Mouse (Mus musculus) intestine, embryonic 16.5 days (tissue): ENCODE measurements around the gene A630095N17Rik. TPM values are rescaled to one million over a fixed set of nuclear protein-coding genes. Genes with fewer than 3 reads are reported as not detected.

Experiments used
- ATAC-seq: fragments of 200-750 bp; cut with Nextera tagmentation; 2 replicates; pipeline ENCODE4 v1.8.0; 2017; ENCODE audit warnings: moderate TSS enrichment, moderate library complexity
- H3K27ac ChIP-seq: fragments of 300-500 bp; sonication (generic); 2 replicates; pipeline ENCODE4 v1.5.1; 2014; ENCODE audit warnings: mild to moderate bottlenecking, low read length
- H3K27me3 ChIP-seq: fragments of 300-500 bp; sonication (generic); replicated peaks from 2 replicates; pipeline ENCODE4 v1.6.1; 2014; ENCODE audit warnings: low read length, control low read depth, mixed read lengths; ENCODE audit not compliant: control insufficient read depth, insufficient read depth
- H3K36me3 ChIP-seq: fragments of 300-500 bp; sonication (generic); 2 replicates; pipeline ENCODE4 v1.6.1; 2014; ENCODE audit warnings: low read length, control low read depth; ENCODE audit not compliant: control insufficient read depth, insufficient read depth
- H3K4me1 ChIP-seq: fragments of 300-500 bp; sonication (generic); 2 replicates; pipeline ENCODE4 v1.6.1; 2014; ENCODE audit warnings: low read length, control low read depth, mixed read lengths; ENCODE audit not compliant: control insufficient read depth, insufficient read depth
- H3K4me2 ChIP-seq: fragments of 300-500 bp; sonication (generic); 2 replicates; pipeline ENCODE4 v1.6.1; 2014; ENCODE audit warnings: low read depth, low read length, control low read depth
- H3K4me3 ChIP-seq: fragments of 300-500 bp; sonication (generic); 2 replicates; pipeline ENCODE4 v1.5.1; 2014; ENCODE audit warnings: mild to moderate bottlenecking, low read length
- H3K9ac ChIP-seq: fragments of 300-500 bp; sonication (generic); 2 replicates; pipeline ENCODE4 v1.6.1; 2014; ENCODE audit warnings: low read depth, low read length
- H3K9me3 ChIP-seq: fragments of 300-500 bp; sonication (generic); 2 replicates; pipeline ENCODE4 v1.6.1; 2016; ENCODE audit warnings: low read length, control low read depth; ENCODE audit not compliant: control insufficient read depth
- WGBS: fragments of 180-500 bp; shearing (Covaris S2); extraction: QIAGEN DNeasy Blood & Tissue Kit; methylation state at CpG from one replicate; pipeline ENCODE4 v1.1.7; 2014; 5-methylcytosine and 5-hydroxymethylcytosine counted together
- polyA plus RNA-seq: library from polyadenylated mRNA; unstranded; fragments of >200 nt; fragmentation: Nextera tagmentation; extraction: Ambion mirVana; gene quantifications from 2 replicates; pipeline ENCODE4 v1.2.1, GENCODE M21; 2015

The A630095N17Rik gene
- polyA plus RNA-seq = not detected in 2 replicates

DNA sequence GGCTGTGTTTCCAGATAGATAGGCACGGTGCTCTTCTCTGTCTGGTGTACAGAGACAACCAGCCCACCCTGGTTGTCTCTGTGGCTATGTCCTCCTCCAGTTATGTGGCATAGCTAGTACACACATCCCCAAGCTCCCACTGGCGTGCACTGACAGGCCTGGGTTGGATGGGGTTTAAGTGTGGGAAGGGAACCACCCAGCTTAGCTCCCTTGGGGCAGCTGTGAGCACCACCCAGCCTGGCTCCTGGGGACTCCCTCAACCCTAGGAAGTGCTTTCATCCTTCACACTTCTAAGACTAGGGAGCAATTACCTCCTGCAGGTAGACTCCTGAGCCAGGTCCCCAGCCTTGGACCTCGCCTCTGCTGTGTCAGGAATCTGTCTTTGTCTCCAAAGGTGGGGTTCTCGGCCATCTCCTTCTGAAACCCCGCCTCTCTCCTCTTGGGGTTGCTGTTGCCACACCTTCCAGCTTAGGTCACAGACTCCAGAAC, at the start of gene A630095N17Rik:
A630095N17Rik (minus strand) TSS at position 439 of the 489 bp plus-strand sequence.
- Histone ChIP-seq H3K4me1 (peaks cover 5% of the 10 kb centered on the region; the same call in 1 of the 2 replicates), H3K36me3 (no peaks in the 10 kb centered on the region), H3K27me3 (no peaks in the 10 kb centered on the region; the same call in 1 of the 2 replicates), H3K4me3 (no peak within 1 kb of the TSS), H3K4me2 (no peak within 1 kb of the TSS), H3K9ac (no peak within 1 kb of the TSS), H3K27ac (no peak within 1 kb of the TSS), H3K9me3 (no peaks in the 10 kb centered on the region)
- WGBS = 70% methylated on average over 5 of the region's 5 CpGs
- no peak for ATAC-seq

DNA sequence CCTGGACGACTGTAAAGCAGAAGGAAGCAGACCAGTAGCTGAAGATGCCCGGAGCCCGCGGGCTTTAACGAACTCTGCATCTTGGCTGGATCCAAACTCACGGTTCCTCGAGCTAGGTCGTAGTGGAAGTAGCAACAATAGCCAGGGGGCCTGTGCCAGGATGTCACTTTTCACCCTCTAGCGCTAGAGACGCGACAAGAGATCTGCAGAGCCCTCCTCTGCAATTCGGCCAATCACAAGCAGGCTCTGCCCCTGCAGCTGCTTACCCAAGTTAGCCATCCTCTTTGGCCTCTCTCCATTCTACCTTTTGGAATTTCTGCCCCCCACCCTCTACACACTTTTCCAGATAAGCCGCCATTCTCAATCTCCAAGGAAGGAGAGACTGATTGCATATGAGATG, 46.3 kb upstream of the A630095N17Rik start, which contains the start of gene Resp18:
Resp18 (minus strand) TSS at position 188 of the 400 bp plus-strand sequence.
- no peak for ATAC-seq
- H3K4me2 ChIP-seq = no peak within 1 kb of the TSS
- peaks cover 9% of the 10 kb centered on the region for H3K27me3 ChIP-seq
- H3K9ac ChIP-seq = no peak within 1 kb of the TSS
- H3K36me3 ChIP-seq = no peaks in the 10 kb centered on the region
- H3K9me3 ChIP-seq = no peaks in the 10 kb centered on the region
- 0 out of 2 replicates have a peak within 1 kb of the TSS, but pooled peaks have one; percentile 5 for H3K4me3 ChIP-seq
- 5% methylated on average over 13 of the region's 13 CpGs for WGBS
- no peak within 1 kb of the TSS for H3K27ac ChIP-seq
- no peaks in the 10 kb centered on the region for H3K4me1 ChIP-seq

DNA sequence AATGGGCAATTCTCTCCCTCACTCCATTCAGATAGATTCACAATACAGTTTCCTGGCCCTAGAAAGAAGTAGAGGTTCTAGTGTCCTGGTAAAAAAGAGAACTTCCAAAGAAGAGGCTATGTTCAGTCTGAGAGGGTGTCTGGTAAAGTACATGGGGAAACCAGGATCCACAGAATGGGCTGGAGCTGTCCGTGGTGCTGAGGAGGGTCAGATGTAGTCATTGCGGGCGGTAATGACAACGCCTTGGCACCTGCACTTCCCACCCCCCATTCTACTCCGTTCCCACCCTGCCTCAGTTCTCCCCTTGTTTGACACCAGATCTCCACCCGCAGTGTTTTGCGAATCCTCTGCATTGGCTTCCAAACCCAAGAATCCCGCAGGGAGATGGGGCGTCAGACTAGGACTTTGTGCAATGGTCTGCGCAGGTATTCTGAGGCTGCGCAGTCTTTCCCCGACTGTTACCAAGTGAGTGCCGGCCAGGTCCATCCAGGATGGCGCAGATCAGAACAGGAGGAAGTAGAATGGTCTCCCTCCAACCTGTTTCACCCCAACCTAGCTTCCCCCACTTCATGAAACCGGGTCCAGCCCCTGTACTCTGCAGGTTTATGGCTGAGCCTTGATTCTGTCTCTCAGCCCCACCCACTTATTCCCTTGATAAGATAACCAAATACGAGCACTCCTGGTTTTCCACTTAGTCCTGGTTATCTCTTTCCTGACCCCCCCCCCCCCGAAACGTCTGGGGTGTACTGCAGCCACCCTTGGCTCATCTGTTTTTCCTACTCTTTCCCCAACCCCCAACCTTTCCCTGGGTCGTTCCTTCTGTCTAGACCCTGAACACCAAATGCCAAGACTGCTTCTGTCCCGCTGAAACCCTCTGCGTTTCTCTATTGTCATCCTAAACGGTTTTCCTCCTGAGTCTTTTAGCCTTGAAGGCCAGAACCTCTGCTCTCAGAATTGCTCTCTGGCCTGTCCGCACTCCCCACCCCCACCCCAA, 45.6 kb upstream of the A630095N17Rik start:
- no peak for ATAC-seq
- Histone ChIP-seq H3K4me3 (0 out of 2 replicates have a peak overlapping the region, but pooled peaks have one; percentile 5), H3K27ac (no peak overlapping the region), H3K27me3 (peaks cover 9% of the 10 kb centered on the region), H3K4me1 (no peaks in the 10 kb centered on the region), H3K9me3 (no peaks in the 10 kb centered on the region), H3K4me2 (no peak overlapping the region), H3K36me3 (no peaks in the 10 kb centered on the region), H3K9ac (no peak overlapping the region)
- 5% methylated on average over 23 of the region's 23 CpGs for WGBS

DNA sequence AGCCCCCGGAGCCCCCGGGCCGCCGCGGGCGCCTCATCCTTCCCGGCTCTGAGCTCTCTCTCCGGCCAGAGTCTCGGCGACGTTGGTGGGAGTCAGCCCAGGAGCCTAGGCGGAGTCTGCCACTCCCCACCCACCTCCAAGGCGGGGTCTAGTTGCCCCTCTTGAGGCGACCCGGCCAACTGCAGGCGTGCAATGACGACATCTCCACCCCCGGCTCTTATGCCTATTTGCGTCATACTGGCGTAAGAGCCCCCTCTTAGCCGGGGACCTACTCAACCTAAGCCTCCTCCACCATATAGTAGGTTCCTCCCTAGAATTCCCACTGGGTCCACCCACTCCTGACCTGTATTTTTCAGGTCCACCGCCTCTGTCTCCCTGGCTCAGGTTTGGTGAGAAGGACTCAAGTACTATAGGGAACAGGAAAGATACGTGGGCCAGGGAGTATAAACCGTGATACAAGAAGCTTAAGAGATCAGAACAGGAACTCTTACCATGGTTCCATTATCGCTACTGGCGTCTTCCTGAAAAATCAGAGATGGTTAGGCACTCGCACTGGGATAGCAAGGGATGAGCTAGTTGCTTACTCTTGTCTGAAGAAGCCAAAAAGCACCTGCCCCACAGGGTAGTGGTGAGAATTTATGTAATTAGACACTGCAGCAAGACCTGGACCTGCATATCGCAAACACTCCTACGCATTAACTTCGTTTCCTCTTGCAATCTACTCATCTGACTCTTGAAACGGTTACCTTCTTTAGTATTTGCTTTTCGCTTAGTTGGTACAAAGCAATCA, 32.4 kb upstream of the A630095N17Rik start, which contains the start of gene Ptprn:
Ptprn (minus strand) TSS at position 412 of the 790 bp plus-strand sequence.
- Histone ChIP-seq H3K4me3 (0 out of 2 replicates have a peak within 1 kb of the TSS, but pooled peaks have one; percentile 11), H3K4me1 (no peaks in the 10 kb centered on the region), H3K36me3 (no peaks in the 10 kb centered on the region), H3K9ac (no peak within 1 kb of the TSS), H3K27ac (no peak within 1 kb of the TSS), H3K27me3 (peaks cover 26% of the 10 kb centered on the region), H3K4me2 (no peak within 1 kb of the TSS), H3K9me3 (no peaks in the 10 kb centered on the region)
- 11% methylated on average over 32 of the region's 32 CpGs for WGBS
- no peak for ATAC-seq

DNA sequence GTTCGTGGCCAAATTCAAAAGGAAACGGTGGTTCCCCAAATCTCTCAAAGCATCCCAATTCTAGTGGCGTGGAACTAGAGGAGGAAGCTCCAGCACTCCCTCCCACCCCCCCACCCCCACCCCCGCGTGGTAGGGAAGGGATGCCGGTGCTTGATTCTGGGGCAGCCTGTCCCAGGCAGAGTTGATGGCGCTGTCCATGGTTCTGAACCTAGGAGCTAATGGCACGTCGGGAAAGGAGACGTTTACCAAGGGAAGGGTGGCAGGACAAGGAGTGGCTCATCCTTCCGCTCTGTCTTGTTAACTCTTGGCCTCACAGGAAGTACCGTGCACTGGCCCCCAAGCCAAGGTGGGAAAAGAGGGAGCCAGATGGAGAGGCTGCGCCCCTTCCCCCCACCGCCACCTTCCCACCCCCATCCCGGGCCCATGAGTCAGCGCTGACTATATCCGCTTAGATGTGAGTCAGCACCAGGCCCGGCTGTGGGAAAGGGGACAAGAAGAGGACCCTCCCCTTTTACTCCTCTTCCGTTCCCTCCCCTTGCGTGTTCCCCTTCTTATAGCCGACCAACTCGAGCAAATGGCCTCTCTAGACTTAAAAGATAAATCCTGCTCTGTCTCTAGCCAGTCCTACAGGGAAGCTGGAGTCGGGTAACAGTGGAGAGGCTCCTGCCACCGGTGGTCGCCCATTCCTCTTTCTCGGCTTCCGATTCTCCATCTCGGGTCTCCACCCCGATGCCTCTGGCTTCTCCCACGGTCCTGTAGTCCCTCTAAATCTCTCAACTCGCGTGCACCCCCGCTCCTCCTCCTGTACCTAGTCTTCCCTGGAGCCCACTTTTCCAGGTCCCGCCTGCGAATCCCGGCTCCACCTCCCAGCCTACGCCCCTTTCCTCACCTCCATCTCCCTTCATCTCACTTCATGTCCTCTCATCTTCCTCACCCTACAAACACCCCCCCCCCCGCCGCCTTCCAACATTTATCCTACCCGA, 31.4 kb upstream of the A630095N17Rik start:
- H3K9me3 ChIP-seq = no peaks in the 10 kb centered on the region
- H3K4me2 ChIP-seq = no peak overlapping the region
- no peaks in the 10 kb centered on the region for H3K36me3 ChIP-seq
- ATAC-seq = peak; percentile 50; the same call in 1 of the 2 replicates
- no peak overlapping the region for H3K27ac ChIP-seq
- 2% methylated on average over 40 of the region's 40 CpGs for WGBS
- peaks cover 26% of the 10 kb centered on the region for H3K27me3 ChIP-seq
- H3K4me3 ChIP-seq = 0 out of 2 replicates have a peak overlapping the region, but pooled peaks have one; percentile 11
- H3K9ac ChIP-seq = no peak overlapping the region
- H3K4me1 ChIP-seq = no peaks in the 10 kb centered on the region

DNA sequence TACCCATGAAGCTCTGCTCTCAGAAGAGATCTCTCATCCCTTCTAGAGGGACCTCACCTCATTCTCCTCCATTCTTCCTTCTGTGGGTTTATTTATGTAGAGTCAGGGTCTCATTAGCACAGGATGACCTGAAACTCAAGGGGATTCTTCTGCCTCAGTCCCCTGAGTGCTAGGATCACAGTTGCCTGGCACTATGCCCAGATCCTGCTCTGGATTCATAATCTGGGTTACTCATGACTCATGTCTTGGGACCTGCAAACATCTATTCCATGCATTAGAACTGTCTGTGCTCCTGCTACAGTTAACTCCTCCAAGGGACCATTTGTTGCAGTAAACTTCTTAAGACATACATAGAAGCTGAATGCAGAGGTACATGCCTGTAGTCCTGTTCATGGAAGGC, 29.4 kb upstream of the A630095N17Rik start:
- no peaks in the 10 kb centered on the region for H3K36me3 ChIP-seq
- H3K27me3 ChIP-seq = peaks cover 26% of the 10 kb centered on the region
- H3K9me3 ChIP-seq = no peaks in the 10 kb centered on the region
- ATAC-seq = no peak
- H3K4me2 ChIP-seq = no peak overlapping the region
- no peak overlapping the region for H3K9ac ChIP-seq
- H3K4me1 ChIP-seq = no peaks in the 10 kb centered on the region
- no peak overlapping the region for H3K4me3 ChIP-seq
- H3K27ac ChIP-seq = no peak overlapping the region

DNA sequence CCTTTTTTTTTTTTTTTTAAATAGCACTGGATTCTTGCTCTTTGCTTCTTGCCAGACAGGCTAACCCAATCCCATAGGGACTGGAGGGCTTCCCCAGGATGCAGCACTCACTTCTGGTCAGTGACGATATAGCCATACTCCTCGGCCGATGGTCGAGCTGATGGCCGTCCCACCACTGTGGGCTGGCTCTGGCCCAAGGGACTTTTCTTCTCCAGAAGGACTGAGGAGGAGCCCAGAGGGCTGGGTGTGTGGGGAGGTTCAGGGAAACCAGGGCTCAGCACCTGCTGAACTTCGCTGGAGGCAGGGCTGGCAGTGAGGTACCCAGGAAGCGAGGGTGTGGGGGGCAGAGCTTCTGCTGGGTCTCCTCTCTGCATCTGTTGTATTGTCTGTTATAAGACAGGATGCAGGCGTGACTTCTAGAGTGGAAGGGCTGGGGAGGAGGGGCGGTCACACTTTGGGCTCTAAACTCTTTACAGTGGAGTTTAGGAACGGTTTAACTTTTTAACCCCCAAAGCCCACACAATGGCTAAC, 23.7 kb upstream of the A630095N17Rik start:
- H3K4me2 ChIP-seq = no peak overlapping the region
- peaks cover 4% of the 10 kb centered on the region; the same call in 1 of the 2 replicates for H3K4me1 ChIP-seq
- H3K4me3 ChIP-seq = no peak overlapping the region
- H3K9me3 ChIP-seq = no peaks in the 10 kb centered on the region
- H3K9ac ChIP-seq = 0 out of 2 replicates have a peak overlapping the region, but pooled peaks have one; percentile 27
- WGBS = 57% methylated on average over 10 of the region's 10 CpGs
- no peak overlapping the region for H3K27ac ChIP-seq
- H3K27me3 ChIP-seq = no peaks in the 10 kb centered on the region
- ATAC-seq = no peak
- H3K36me3 ChIP-seq = no peaks in the 10 kb centered on the region

DNA sequence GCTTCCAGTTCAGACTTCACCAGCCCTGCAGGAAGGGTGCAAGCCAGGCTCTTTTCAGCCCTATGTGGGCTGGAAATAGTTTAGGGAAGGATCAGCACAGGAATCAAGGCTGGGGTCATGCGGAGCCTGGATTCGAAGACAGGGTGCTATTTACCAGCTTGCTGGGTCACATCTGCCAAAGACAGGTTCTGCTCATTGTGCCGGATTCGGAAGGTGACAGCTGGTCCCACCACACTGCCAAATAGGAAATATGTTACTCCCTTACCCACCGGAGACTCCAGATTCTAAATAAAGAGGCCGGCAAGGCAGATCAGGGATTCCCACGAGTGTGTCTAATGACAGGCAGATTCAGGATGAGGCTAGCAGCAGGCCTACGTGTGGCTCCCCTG, 22.7 kb upstream of the A630095N17Rik start:
- Histone ChIP-seq H3K36me3 (no peaks in the 10 kb centered on the region), H3K27ac (no peak overlapping the region), H3K4me2 (no peak overlapping the region), H3K4me1 (peaks cover 4% of the 10 kb centered on the region; the same call in 1 of the 2 replicates), H3K27me3 (no peaks in the 10 kb centered on the region), H3K4me3 (no peak overlapping the region), H3K9me3 (no peaks in the 10 kb centered on the region), H3K9ac (no peak overlapping the region)
- WGBS = 73% methylated on average over 8 of the region's 8 CpGs
- no peak for ATAC-seq
